Mouse (Mus musculus) ES-E14 (cell line): ENCODE results near the gene B3gntl1.

Source experiments
- CHD2 ChIP-seq: IDR thresholded peaks from 2 replicates; pipeline ENCODE4 v1.6.1; 2014; ENCODE audit warnings: mild to moderate bottlenecking, low read depth, low read length, inconsistent platforms
- HCFC1 ChIP-seq: IDR thresholded peaks from 2 replicates; pipeline ENCODE4 v1.6.1; 2012; ENCODE audit warnings: low read length, inconsistent platforms, borderline replicate concordance; ENCODE audit not compliant: insufficient read depth
- ZC3H11A ChIP-seq: IDR thresholded peaks from 2 replicates; pipeline ENCODE4 v1.6.1; 2012; ENCODE audit warnings: low read depth, mild to moderate bottlenecking, inconsistent platforms, low read length, borderline replicate concordance

DNA sequence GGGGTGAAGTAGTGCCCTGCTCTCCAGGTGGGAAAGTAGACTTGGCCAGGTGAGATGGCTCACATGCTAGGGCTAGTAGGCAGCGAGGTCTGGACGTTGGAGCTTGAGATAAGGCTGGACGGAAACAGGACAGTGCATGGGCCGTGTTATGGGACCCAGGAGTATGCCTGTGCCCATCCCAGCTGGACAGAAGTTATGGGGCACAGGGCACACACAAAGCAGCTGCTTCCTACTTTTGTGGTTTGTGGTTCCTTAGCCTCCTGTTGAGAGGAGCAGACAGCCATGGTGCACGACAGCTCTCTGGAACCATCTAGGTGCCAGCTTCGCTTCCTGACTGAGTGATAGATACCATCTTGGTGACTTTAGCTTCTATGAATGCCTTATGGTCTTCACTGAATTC is 67.3 kb downstream of the B3gntl1 start:
- no peak for TF ChIP-seq ZC3H11A
- no peak for TF ChIP-seq CHD2
- TF ChIP-seq HCFC1: no peak
